Mouse (Mus musculus) limb, embryonic 11.5 days (tissue): ENCODE data around the gene Hbq1a. TPM values are rescaled to one million over a fixed set of nuclear protein-coding genes. Genes with fewer than 3 reads are reported as not detected.

Experiments used
- ATAC-seq: fragments of 200-750 bp; cut with Nextera tagmentation; 2 replicates; pipeline ENCODE4 v1.8.0; 2017; ENCODE audit warnings: low read depth; ENCODE audit not compliant: insufficient number of reproducible peaks, low FRiP score, low TSS enrichment
- DNase-seq: peaks from one replicate; pipeline ENCODE4 v3.0.0-alpha.2; 2015; ENCODE audit warnings: low spot score
- H3K27ac ChIP-seq: fragments of 300-500 bp; sonication (generic); replicated peaks from 2 replicates; pipeline ENCODE4 v1.5.1; 2014; ENCODE audit warnings: low read depth, mild to moderate bottlenecking, low read length
- H3K27me3 ChIP-seq: fragments of 300-500 bp; sonication (generic); 2 replicates; pipeline ENCODE4 v1.6.1; 2014; ENCODE audit warnings: mild to moderate bottlenecking, low read length, mixed read lengths; ENCODE audit not compliant: control insufficient read depth, insufficient read depth
- H3K36me3 ChIP-seq: fragments of 300-500 bp; sonication (generic); 2 replicates; pipeline ENCODE4 v1.6.1; 2014; ENCODE audit warnings: mild to moderate bottlenecking, low read length, moderate library complexity, mixed read lengths; ENCODE audit not compliant: control insufficient read depth, insufficient read depth
- H3K4me1 ChIP-seq: fragments of 300-500 bp; sonication (generic); 2 replicates; pipeline ENCODE4 v1.6.1; 2014; ENCODE audit warnings: low read length, mixed read lengths; ENCODE audit not compliant: control insufficient read depth, insufficient read depth
- H3K4me2 ChIP-seq: fragments of 300-500 bp; sonication (generic); 2 replicates; pipeline ENCODE4 v1.6.1; 2014; ENCODE audit warnings: low read depth, mild to moderate bottlenecking, moderate library complexity; ENCODE audit not compliant: severe bottlenecking
- H3K4me3 ChIP-seq: fragments of 300-500 bp; sonication (generic); 2 replicates; pipeline ENCODE4 v1.5.1; 2014; ENCODE audit warnings: low read depth, low read length
- H3K9ac ChIP-seq: fragments of 300-500 bp; sonication (generic); 2 replicates; pipeline ENCODE4 v1.6.1; 2014; ENCODE audit warnings: mild to moderate bottlenecking, low read length
- H3K9me3 ChIP-seq: fragments of 300-500 bp; sonication (generic); 2 replicates; pipeline ENCODE4 v1.6.1; 2016; ENCODE audit warnings: low read length; ENCODE audit not compliant: control insufficient read depth
- WGBS: fragments of 180-500 bp; shearing (Covaris S2); extraction: QIAGEN DNeasy Blood & Tissue Kit; methylation state at CpG from one replicate; pipeline ENCODE4 v1.1.7; 2014; 5-methylcytosine and 5-hydroxymethylcytosine counted together
- polyA plus RNA-seq: library from polyadenylated mRNA; unstranded; fragments of >200 nt; fragmentation: Nextera tagmentation; extraction: Ambion mirVana; gene quantifications from 2 replicates; pipeline ENCODE4 v1.2.1, GENCODE M21; 2014

The Hbq1a gene
- polyA plus RNA-seq, 1 experiment from 2014 or later: not detected

GRCm38 (mm10) chr11:32331075-32331474 lies 31.2 kb downstream of the Hbq1a start:
- H3K36me3 ChIP-seq: no peaks in the 10 kb centered on the region
- H3K4me2 ChIP-seq: no peak overlapping the region
- H3K4me1 ChIP-seq: no peaks in the 10 kb centered on the region
- H3K9ac ChIP-seq: no peak overlapping the region
- H3K27ac ChIP-seq: no peak overlapping the region
- H3K4me3 ChIP-seq: no peak overlapping the region
- no peak for ATAC-seq
- WGBS: 85% methylated on average over 6 of the region's 6 CpGs
- DNase-seq: no peak
- H3K27me3 ChIP-seq: no peaks in the 10 kb centered on the region
- no peaks in the 10 kb centered on the region for H3K9me3 ChIP-seq

GRCm38 (mm10) chr11:32331861-32332260 lies 32.0 kb downstream of the Hbq1a start:
- no peak overlapping the region for H3K9ac ChIP-seq
- ATAC-seq (no peak), DNase-seq (no peak)
- H3K27ac ChIP-seq: no peak overlapping the region
- H3K4me1 ChIP-seq: no peaks in the 10 kb centered on the region
- H3K4me3 ChIP-seq: no peak overlapping the region
- WGBS: 76% methylated on average over 5 of the region's 5 CpGs
- no peaks in the 10 kb centered on the region for H3K36me3 ChIP-seq
- no peaks in the 10 kb centered on the region for H3K9me3 ChIP-seq
- H3K4me2 ChIP-seq: no peak overlapping the region
- H3K27me3 ChIP-seq: no peaks in the 10 kb centered on the region

- H3K4me2 ChIP-seq: no peak overlapping the region
- 77% methylated on average over 2 of the region's 2 CpGs for WGBS
- H3K27ac ChIP-seq: no peak overlapping the region
- DNase-seq (no peak), ATAC-seq (no peak)
- H3K9ac ChIP-seq: no peak overlapping the region
- no peaks in the 10 kb centered on the region for H3K4me1 ChIP-seq
- no peaks in the 10 kb centered on the region for H3K36me3 ChIP-seq
- no peaks in the 10 kb centered on the region for H3K27me3 ChIP-seq
- no peaks in the 10 kb centered on the region for H3K9me3 ChIP-seq
- no peak overlapping the region for H3K4me3 ChIP-seq
These were observed 33.4 kb downstream of the Hbq1a start for GRCm38 (mm10) chr11:32333235-32333634.

GRCm38 (mm10) chr11:32336435-32336907 lies 36.6 kb downstream of the Hbq1a start:
- no peak for ATAC-seq
- Histone ChIP-seq H3K4me1 (no peaks in the 10 kb centered on the region), H3K4me3 (no peak overlapping the region), H3K27me3 (no peaks in the 10 kb centered on the region), H3K4me2 (no peak overlapping the region), H3K27ac (no peak overlapping the region), H3K9me3 (no peaks in the 10 kb centered on the region), H3K36me3 (no peaks in the 10 kb centered on the region), H3K9ac (no peak overlapping the region)
- no peak for DNase-seq
- WGBS: 88% methylated on average over 6 of the region's 6 CpGs

GRCm38 (mm10) chr11:32339131-32339531 lies 39.3 kb downstream of the Hbq1a start:
- no peak for ATAC-seq

GRCm38 (mm10) chr11:32340476-32341473 lies 40.9 kb downstream of the Hbq1a start:
- no peak overlapping the region for H3K9ac ChIP-seq
- no peaks in the 10 kb centered on the region for H3K36me3 ChIP-seq
- H3K4me3 ChIP-seq: no peak overlapping the region
- no peak overlapping the region for H3K4me2 ChIP-seq
- H3K27ac ChIP-seq: no peak overlapping the region
- ATAC-seq (no peak), DNase-seq (peak; percentile 83)
- no peaks in the 10 kb centered on the region for H3K27me3 ChIP-seq
- no peaks in the 10 kb centered on the region for H3K9me3 ChIP-seq
- WGBS: 43% methylated on average over 17 of the region's 17 CpGs
- H3K4me1 ChIP-seq: no peaks in the 10 kb centered on the region

More at GRCm38 (mm10) chr11:32339131-32339531, 39.3 kb downstream of the Hbq1a start:
- no peak for DNase-seq
- H3K36me3 ChIP-seq: no peaks in the 10 kb centered on the region
- no peak overlapping the region for H3K27ac ChIP-seq
- no peak overlapping the region for H3K9ac ChIP-seq
- no peak overlapping the region for H3K4me2 ChIP-seq
- WGBS: 65% methylated on average over 2 of the region's 2 CpGs
- H3K9me3 ChIP-seq: no peaks in the 10 kb centered on the region
- no peaks in the 10 kb centered on the region for H3K4me1 ChIP-seq
- H3K4me3 ChIP-seq: no peak overlapping the region
- no peaks in the 10 kb centered on the region for H3K27me3 ChIP-seq

GRCm38 (mm10) chr11:32342770-32343191 lies 42.9 kb downstream of the Hbq1a start:
- WGBS: 15% methylated on average over 2 of the region's 2 CpGs
- ATAC-seq: no peak
- Histone ChIP-seq H3K9me3 (no peaks in the 10 kb centered on the region), H3K4me2 (no peak overlapping the region), H3K36me3 (no peaks in the 10 kb centered on the region), H3K4me1 (peaks cover 5% of the 10 kb centered on the region; the same call in 1 of the 2 replicates), H3K27me3 (no peaks in the 10 kb centered on the region), H3K4me3 (no peak overlapping the region), H3K27ac (no peak overlapping the region), H3K9ac (no peak overlapping the region)
- peak; percentile 60 for DNase-seq

- no peaks in the 10 kb centered on the region for H3K27me3 ChIP-seq
- no peak overlapping the region for H3K4me3 ChIP-seq
- H3K9ac ChIP-seq: no peak overlapping the region
- no peak overlapping the region for H3K27ac ChIP-seq
- peaks cover 5% of the 10 kb centered on the region; the same call in 1 of the 2 replicates for H3K4me1 ChIP-seq
- no peak overlapping the region for H3K4me2 ChIP-seq
- no peak for ATAC-seq
- 91% methylated on average over 1 of the region's 1 CpGs for WGBS
- no peak for DNase-seq
- no peaks in the 10 kb centered on the region for H3K9me3 ChIP-seq
- no peaks in the 10 kb centered on the region for H3K36me3 ChIP-seq
These were observed 43.5 kb downstream of the Hbq1a start for GRCm38 (mm10) chr11:32343350-32343749.
